Comparison of ENCODE assay signal across 15 mouse cellular contexts in the genomic region with DNA sequence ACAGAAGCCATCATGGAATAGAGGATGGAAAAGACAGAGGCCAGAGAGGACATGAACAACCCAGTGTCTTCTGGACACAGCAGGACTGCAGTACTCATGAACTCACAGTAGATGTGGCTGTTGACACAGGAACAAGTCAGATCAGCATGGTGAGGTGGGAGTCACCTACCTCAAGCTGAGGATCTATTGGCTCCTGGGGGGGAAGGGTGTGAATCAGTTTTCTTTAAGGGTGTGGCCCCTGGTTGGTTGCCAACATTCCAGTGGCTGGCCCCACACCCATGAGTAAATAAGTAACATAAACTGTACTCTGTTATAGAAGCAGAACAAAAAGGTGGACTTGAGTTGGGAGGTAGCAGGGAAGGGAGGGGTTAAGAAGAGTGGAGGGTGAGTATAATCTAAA.
DNase-seq lines count a peak whose midpoint lies in the region; ATAC-seq and TF ChIP-seq lines count a peak whose summit lies in the region.
"Had no signal": no experiment of that assay in that cellular context is flagged by ENCODE, and none has a peak within 500 bp of the region (broad histone marks: within the 10 kb centered on the region; RNA-seq: fewer than 3 reads in every experiment).

No protein-coding gene starts in this region.

- no peak for TF ChIP-seq EP300 in heart, postnatal 0 days (IDR thresholded peaks at IDR 0.05; ENCODE audit: low read depth)

- H3K4me2 ChIP-seq in heart, postnatal 0 days (ENCODE audit: low read depth, low read length), result no peak overlapping the region
- no peak overlapping the region for H3K4me2 ChIP-seq in midbrain, postnatal 0 days (ENCODE audit: low read depth, low read length, poor library complexity, severe bottlenecking)
- no peak overlapping the region for H3K4me2 ChIP-seq in stomach, embryonic 16.5 days (ENCODE audit: low read depth, low read length)
- no peak overlapping the region for H3K4me2 ChIP-seq in hindbrain, embryonic 13.5 days
- H3K4me2 ChIP-seq: embryonic facial prominence, embryonic 15.5 days; heart, embryonic 12.5 days; hindbrain, embryonic 15.5 days had no signal

- no peaks in the 10 kb centered on the region for H3K27me3 ChIP-seq in heart, postnatal 0 days (ENCODE audit: control insufficient read depth, insufficient read depth, low read length)
- H3K27me3 ChIP-seq in midbrain, postnatal 0 days (ENCODE audit: insufficient read depth, low read length), result no peaks in the 10 kb centered on the region
- H3K27me3 ChIP-seq in midbrain, embryonic 10.5 days (ENCODE audit: low read depth, poor library complexity, severe bottlenecking), result no peaks in the 10 kb centered on the region
- H3K27me3 ChIP-seq in stomach, embryonic 16.5 days (ENCODE audit: control insufficient read depth, insufficient read depth, low read length), result no peaks in the 10 kb centered on the region
- H3K27me3 ChIP-seq in hindbrain, embryonic 13.5 days, result no peaks in the 10 kb centered on the region
- H3K27me3 ChIP-seq: embryonic facial prominence, embryonic 15.5 days; heart, embryonic 12.5 days; hindbrain, embryonic 15.5 days had no signal

- ATAC-seq in heart, postnatal 0 days (ENCODE audit: insufficient read depth, low read depth), result peak; percentile 31; the same call in 1 of the 2 replicates
- no peak for ATAC-seq in midbrain, postnatal 0 days (ENCODE audit: low FRiP score)
- ATAC-seq in stomach, embryonic 16.5 days (ENCODE audit: insufficient read depth, low FRiP score), result peak; percentile 83
- no peak for ATAC-seq in hindbrain, embryonic 13.5 days (ENCODE audit: low FRiP score)
- ATAC-seq: CD4-positive, CD25-positive, alpha-beta regulatory T cell, adult 4 months had no signal

- DNase-seq in heart, postnatal 0 days (ENCODE audit: low spot score), result no peak
- DNase-seq in heart, postnatal 14 days, result no peak
- DNase-seq in midbrain, postnatal 0 days (ENCODE audit: low spot score), result no peak
- no peak for DNase-seq in midbrain, embryonic 10.5 days (ENCODE audit: low spot score)
- DNase-seq in kidney, adult 9 months, result peak; percentile 47
- no peak for DNase-seq in layer of hippocampus, adult 11-12 months (ENCODE audit: low spot score)
- DNase-seq: cerebellum, postnatal 10 days; right cerebral cortex, postnatal 4 days had no signal

- H3K9me3 ChIP-seq in heart, postnatal 0 days (replicated peaks; ENCODE audit: control insufficient read depth, low read length), result no peaks in the 10 kb centered on the region
- no peaks in the 10 kb centered on the region for H3K9me3 ChIP-seq in midbrain, postnatal 0 days (ENCODE audit: low read length)
- H3K9me3 ChIP-seq in midbrain, embryonic 10.5 days (replicated peaks), result no peaks in the 10 kb centered on the region
- no peaks in the 10 kb centered on the region for H3K9me3 ChIP-seq in stomach, embryonic 16.5 days (replicated peaks; ENCODE audit: control insufficient read depth, low read length)
- H3K9me3 ChIP-seq in hindbrain, embryonic 13.5 days, result no peaks in the 10 kb centered on the region
- H3K9me3 ChIP-seq: embryonic facial prominence, embryonic 15.5 days; heart, embryonic 12.5 days; hindbrain, embryonic 15.5 days had no signal

- no peaks in the 10 kb centered on the region for H3K36me3 ChIP-seq in heart, postnatal 0 days (replicated peaks; ENCODE audit: control insufficient read depth, insufficient read depth, low read length)
- no peaks in the 10 kb centered on the region for H3K36me3 ChIP-seq in midbrain, postnatal 0 days (ENCODE audit: insufficient read depth, low read length)
- no peaks in the 10 kb centered on the region for H3K36me3 ChIP-seq in midbrain, embryonic 10.5 days
- H3K36me3 ChIP-seq in stomach, embryonic 16.5 days (ENCODE audit: control insufficient read depth, insufficient read depth, low read length), result no peaks in the 10 kb centered on the region
- no peaks in the 10 kb centered on the region for H3K36me3 ChIP-seq in hindbrain, embryonic 13.5 days
- H3K36me3 ChIP-seq: embryonic facial prominence, embryonic 15.5 days; heart, embryonic 12.5 days; hindbrain, embryonic 15.5 days had no signal

- H3K4me1 ChIP-seq in heart, postnatal 0 days (ENCODE audit: control insufficient read depth, insufficient read depth), result peaks cover 2% of the 10 kb centered on the region
- no peaks in the 10 kb centered on the region for H3K4me1 ChIP-seq in midbrain, postnatal 0 days (ENCODE audit: insufficient read depth, low read length)
- 0 out of 2 replicates have a peak, but pooled peaks cover 4% of the 10 kb centered on the region for H3K4me1 ChIP-seq in midbrain, embryonic 10.5 days
- H3K4me1 ChIP-seq in stomach, embryonic 16.5 days (ENCODE audit: control insufficient read depth, insufficient read depth, low read length), result peaks cover 8% of the 10 kb centered on the region; the same call in 1 of the 2 replicates
- H3K4me1 ChIP-seq in hindbrain, embryonic 13.5 days (replicated peaks), result no peaks in the 10 kb centered on the region
- H3K4me1 ChIP-seq: hindbrain, embryonic 15.5 days had no signal

- H3K9ac ChIP-seq in heart, postnatal 0 days (replicated peaks; ENCODE audit: low read depth, low read length), result no peak overlapping the region
- H3K9ac ChIP-seq in midbrain, postnatal 0 days (replicated peaks; ENCODE audit: low read length, poor library complexity, severe bottlenecking), result no peak overlapping the region
- H3K9ac ChIP-seq in stomach, embryonic 16.5 days (ENCODE audit: low read length), result no peak overlapping the region
- H3K9ac ChIP-seq in hindbrain, embryonic 13.5 days, result no peak overlapping the region
- H3K9ac ChIP-seq: embryonic facial prominence, embryonic 15.5 days; heart, embryonic 12.5 days; hindbrain, embryonic 15.5 days had no signal

- no peak overlapping the region for H3K27ac ChIP-seq in heart, postnatal 0 days (ENCODE audit: low read depth)
- no peak overlapping the region for H3K27ac ChIP-seq in midbrain, postnatal 0 days (ENCODE audit: low read depth, low read length)
- no peak overlapping the region for H3K27ac ChIP-seq in midbrain, embryonic 10.5 days (replicated peaks)
- no peak overlapping the region for H3K27ac ChIP-seq in stomach, embryonic 16.5 days (ENCODE audit: low read length)
- H3K27ac ChIP-seq in hindbrain, embryonic 13.5 days, result no peak overlapping the region
- H3K27ac ChIP-seq: embryonic facial prominence, embryonic 15.5 days; hindbrain, embryonic 15.5 days; macrophage had no signal

- peak; percentile 36 for TF ChIP-seq CTCF in heart, postnatal 0 days (IDR thresholded peaks at IDR 0.05; ENCODE audit: low read depth)
- TF ChIP-seq CTCF in midbrain, postnatal 0 days (IDR thresholded peaks at IDR 0.05), result 0 out of 2 replicates have a peak, but pooled peaks have one; percentile 11

- H3K4me3 ChIP-seq in heart, postnatal 0 days (ENCODE audit: low read depth, low read length), result no peak overlapping the region
- H3K4me3 ChIP-seq in midbrain, postnatal 0 days (ENCODE audit: low read depth, low read length), result no peak overlapping the region
- no peak overlapping the region for H3K4me3 ChIP-seq in midbrain, embryonic 10.5 days
- H3K4me3 ChIP-seq in stomach, embryonic 16.5 days (replicated peaks; ENCODE audit: low read length), result no peak overlapping the region
- no peak overlapping the region for H3K4me3 ChIP-seq in hindbrain, embryonic 13.5 days
- H3K4me3 ChIP-seq: embryonic facial prominence, embryonic 15.5 days; heart, embryonic 12.5 days; hindbrain, embryonic 15.5 days had no signal

- intact Hi-C loops in heart, postnatal 14 days (cut with DNase I), result no loop called here

Comparison
In these comparisons a context has a peak if more than half of its experiments do, and no peak if none do; other contexts are left out.
1. ATAC-seq: peak in heart, postnatal 0 days (single experiment) and stomach, embryonic 16.5 days (single experiment); none in midbrain, postnatal 0 days (single experiment) and hindbrain, embryonic 13.5 days (single experiment).